Mouse (Mus musculus): ENCODE measurements at regions not wholly inside any gene's neighbourhood (a gene's known extent, or its start where the extent isn't known, plus 50 kb on each side); places are given as distances from the start of the nearest gene placed in this dataset.
A peak's percentile ranks its signal among the peaks of the same experiment; 100 is the strongest.

DNA sequence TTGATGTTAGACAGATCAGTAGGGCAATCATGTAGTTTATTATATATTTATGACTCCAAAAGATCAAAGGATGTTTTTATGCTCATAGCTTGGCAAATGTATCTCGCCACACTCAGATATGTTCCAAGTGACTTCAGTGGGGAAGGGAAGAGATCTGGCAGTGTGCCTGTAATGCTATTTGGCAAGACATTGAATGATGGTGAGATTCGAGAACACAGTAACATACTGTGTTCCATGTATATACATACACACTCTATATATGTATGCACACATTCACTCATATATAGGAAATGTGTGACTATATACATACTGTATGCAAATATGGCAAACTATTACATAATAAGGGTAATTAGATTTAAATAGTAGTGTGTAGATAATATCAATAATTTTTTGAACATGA is 577.3 kb upstream of the Arrdc4 start:
- no peak for DNase-seq (ENCODE audit: inconsistent age in 2 of 2, low spot score in 1 of 2)

- DNase-seq (ENCODE audit: inconsistent age in 2 of 2, low spot score in 1 of 2): no peak
Observed at GRCm38 (mm10) chr7:69277056-69277705, 528.1 kb upstream of the Arrdc4 start.

DNA sequence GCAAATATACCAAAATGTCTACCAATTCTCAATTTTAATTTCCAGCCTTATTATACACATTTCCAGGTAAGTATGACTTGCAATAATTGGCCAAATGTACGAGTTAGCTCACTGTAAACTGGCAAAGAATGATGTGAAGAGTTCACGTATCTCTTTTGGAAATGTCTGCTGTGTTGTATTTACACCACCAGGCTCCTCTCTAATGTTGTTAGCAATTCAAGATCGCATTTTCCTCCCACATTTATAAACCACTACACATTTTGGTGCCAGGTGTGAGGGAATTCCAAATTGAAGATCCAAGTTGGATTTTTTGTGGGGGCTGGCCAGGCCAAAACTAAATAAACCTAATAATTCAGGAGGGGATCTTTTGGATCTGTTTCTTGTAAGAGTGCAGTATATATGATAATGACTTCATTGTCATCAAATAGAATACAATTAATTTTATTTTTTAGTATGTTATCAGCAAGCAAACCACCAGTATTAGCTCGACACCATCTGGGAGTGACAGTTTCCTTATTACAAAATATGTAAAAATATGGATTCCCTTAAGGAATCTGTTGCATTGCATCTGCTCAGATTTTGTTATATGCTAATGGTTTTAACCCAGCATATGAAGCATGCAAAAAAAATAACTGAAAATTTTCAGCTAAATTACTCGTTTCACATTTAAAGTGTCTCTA is 527.5 kb upstream of the Arrdc4 start:
- DNase-seq (ENCODE audit: inconsistent age in 2 of 2, low spot score in 1 of 2): no peak

GRCm38 (mm10) chr7:69273670-69274069 is 524.6 kb upstream of the Arrdc4 start:
- no peak for DNase-seq (ENCODE audit: inconsistent age in 2 of 2, low spot score in 1 of 2)

DNA sequence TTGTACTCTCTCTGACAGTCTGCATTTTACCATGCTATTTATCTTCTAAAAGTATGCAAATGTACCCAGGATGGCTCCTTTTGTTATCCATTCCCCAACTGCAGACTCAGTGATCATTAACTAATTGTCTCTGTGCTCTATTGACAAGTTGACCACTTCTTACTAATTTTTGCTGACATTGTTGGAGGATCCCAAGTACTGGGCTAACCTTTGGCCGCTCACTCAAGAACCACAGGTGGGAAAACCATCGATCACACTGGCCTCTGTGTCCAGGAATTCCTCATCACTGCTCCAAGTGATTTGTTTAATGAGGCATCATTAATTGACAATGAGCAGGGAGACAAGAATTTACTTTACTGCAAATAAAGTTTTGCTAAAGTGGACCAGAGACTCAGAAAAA is 495.5 kb upstream of the Arrdc4 start:
- no peak for DNase-seq (ENCODE audit: inconsistent age in 2 of 2, low spot score in 1 of 2)

DNA sequence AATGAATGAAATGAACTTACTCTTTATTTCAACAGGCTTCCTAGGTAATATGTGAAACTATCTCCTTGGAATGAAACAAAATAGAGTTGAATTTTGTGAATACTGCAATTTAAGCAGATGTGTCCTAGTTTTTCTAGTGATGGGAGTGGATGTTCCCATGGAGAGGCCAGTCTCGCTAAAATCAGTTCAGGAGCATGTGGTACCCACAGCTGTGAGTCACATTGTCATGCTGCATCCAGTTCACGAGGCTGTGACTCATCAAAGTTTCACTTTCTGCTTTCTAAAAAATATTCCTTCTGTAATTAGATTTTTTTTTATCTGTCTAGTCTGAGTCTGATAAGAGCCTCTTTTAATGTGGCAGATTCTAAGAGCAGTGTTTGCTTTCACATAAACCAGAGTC is 484.3 kb upstream of the Arrdc4 start:
- peak; percentile 14 to 19 for DNase-seq (ENCODE audit: inconsistent age in 2 of 2, low spot score in 1 of 2)

- no peak for DNase-seq (ENCODE audit: inconsistent age in 2 of 2, low spot score in 1 of 2)
Observed at GRCm38 (mm10) chr7:69217871-69218270, 468.8 kb upstream of the Arrdc4 start.

Data from adrenal gland, adult (tissue).